Mouse (Mus musculus): ENCODE data around the gene Brdt. TPM values are rescaled to one million over a fixed set of nuclear protein-coding genes. Genes with fewer than 3 reads are reported as not detected.
"Not testable (repeated sequence)": the region's sequence is repeated elsewhere in the genome, so short reads cannot be mapped to it uniquely, and the experiment has no call there.

The Brdt gene
- polyA plus RNA-seq, 1 experiment from 2014 or later, result 0.80 TPM

DNA sequence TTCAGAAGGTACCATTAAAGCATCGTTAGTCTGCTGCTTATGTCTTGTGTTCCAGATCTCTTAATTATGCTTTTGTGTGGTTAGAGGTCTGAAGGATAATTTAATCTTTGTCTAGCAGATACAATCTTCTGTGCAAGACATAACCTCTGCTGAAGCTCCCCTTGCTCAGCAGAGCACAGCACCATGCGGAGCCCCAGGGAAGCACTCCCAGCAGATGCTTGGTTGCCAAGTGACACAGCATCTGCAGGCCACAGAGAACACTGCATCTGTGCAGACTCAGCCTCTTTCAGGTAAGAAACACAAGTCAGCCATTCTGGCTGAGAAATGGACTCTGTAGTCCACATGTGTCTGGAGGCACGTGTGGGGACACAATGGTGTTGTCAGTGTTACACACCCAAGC is 39.1 kb downstream of the Brdt start:
- 86% methylated on average over 3 of the region's 3 CpGs for whole genome bisulfite sequencing
- no peaks in the 10 kb centered on the region for H3K9me3 ChIP-seq (ENCODE audit: control insufficient read depth, low read length)
- ATAC-seq (ENCODE audit: insufficient number of reproducible peaks, insufficient read depth, low FRiP score, low read depth), result no peak
- H3K4me1 ChIP-seq (ENCODE audit: control insufficient read depth in 2 of 2, insufficient read depth in 2 of 2, low read length in 2 of 2), result no peaks in the 10 kb centered on the region
- no peak overlapping the region for H3K4me2 ChIP-seq (ENCODE audit: low read length)
- no peak overlapping the region for H3K27ac ChIP-seq (replicated peaks in 1 of 2; ENCODE audit: control insufficient read depth in 1 of 2, insufficient read depth in 1 of 2, low read depth in 2 of 2, low read length in 2 of 2)
- no peak overlapping the region for H3K4me3 ChIP-seq (ENCODE audit: control insufficient read depth in 1 of 2, insufficient read depth in 1 of 2, low read depth in 1 of 2, low read length in 2 of 2)
- no peak overlapping the region for H3K9ac ChIP-seq (ENCODE audit: low read length)
- no peaks in the 10 kb centered on the region for H3K36me3 ChIP-seq (ENCODE audit: control insufficient read depth, insufficient read depth, low read length)
- no peaks in the 10 kb centered on the region for H3K27me3 ChIP-seq (ENCODE audit: control insufficient read depth, insufficient read depth, low read length)

- H3K4me1 ChIP-seq (ENCODE audit: control insufficient read depth in 2 of 2, insufficient read depth in 2 of 2, low read length in 2 of 2), result no peaks in the 10 kb centered on the region
- H3K4me2 ChIP-seq (ENCODE audit: low read length), result no peak overlapping the region
- no peak overlapping the region for H3K9ac ChIP-seq (ENCODE audit: low read length)
- WGBS, result 75% methylated on average over 5 of the region's 5 CpGs
- no peak for ATAC-seq (ENCODE audit: insufficient number of reproducible peaks, insufficient read depth, low FRiP score, low read depth)
- H3K9me3 ChIP-seq (ENCODE audit: control insufficient read depth, low read length), result no peaks in the 10 kb centered on the region
- H3K4me3 ChIP-seq (ENCODE audit: control insufficient read depth in 1 of 2, insufficient read depth in 1 of 2, low read depth in 1 of 2, low read length in 2 of 2), result no peak overlapping the region
- H3K36me3 ChIP-seq (ENCODE audit: control insufficient read depth, insufficient read depth, low read length), result no peaks in the 10 kb centered on the region
- no peaks in the 10 kb centered on the region for H3K27me3 ChIP-seq (ENCODE audit: control insufficient read depth, insufficient read depth, low read length)
- no peak overlapping the region for H3K27ac ChIP-seq (replicated peaks in 1 of 2; ENCODE audit: control insufficient read depth in 1 of 2, insufficient read depth in 1 of 2, low read depth in 2 of 2, low read length in 2 of 2)
Measured at GRCm38 (mm10) chr5:107371335-107371734, 40.4 kb downstream of the Brdt start.

DNA sequence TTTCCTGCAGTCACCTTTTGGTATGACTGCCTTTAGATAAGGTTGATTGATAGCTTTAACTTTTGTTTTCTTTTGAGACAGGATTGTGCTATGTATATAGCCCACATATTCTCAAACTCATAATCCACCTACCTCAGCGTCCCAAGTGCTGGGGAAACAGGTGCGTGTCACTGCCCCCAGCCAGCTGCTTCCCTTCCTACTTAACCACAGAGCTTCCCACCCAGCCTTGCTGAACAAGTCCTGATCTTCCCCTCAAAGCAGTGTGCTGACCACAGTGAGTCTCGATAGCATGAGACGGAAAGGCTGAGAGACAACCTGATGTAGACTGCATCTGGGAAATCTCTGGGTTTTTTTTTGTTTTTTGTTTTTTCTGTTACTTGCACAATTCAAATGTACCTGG is 42.3 kb downstream of the Brdt start:
- no peak for ATAC-seq (ENCODE audit: insufficient number of reproducible peaks, insufficient read depth, low FRiP score, low read depth)
- Histone ChIP-seq H3K27me3 (ENCODE audit: control insufficient read depth, insufficient read depth, low read length) (no peaks in the 10 kb centered on the region), H3K4me1 (ENCODE audit: control insufficient read depth in 2 of 2, insufficient read depth in 2 of 2, low read length in 2 of 2) (peaks cover 0 to under 1% of the 10 kb centered on the region in 2 experiments; a peak in 2 of 4 replicates), H3K4me2 (ENCODE audit: low read length) (no peak overlapping the region), H3K9ac (ENCODE audit: low read length) (no peak overlapping the region), H3K36me3 (ENCODE audit: control insufficient read depth, insufficient read depth, low read length) (no peaks in the 10 kb centered on the region), H3K27ac (replicated peaks in 1 of 2; ENCODE audit: control insufficient read depth in 1 of 2, insufficient read depth in 1 of 2, low read depth in 2 of 2, low read length in 2 of 2) (no peak overlapping the region), H3K9me3 (ENCODE audit: control insufficient read depth, low read length) (no peaks in the 10 kb centered on the region), H3K4me3 (ENCODE audit: control insufficient read depth in 1 of 2, insufficient read depth in 1 of 2, low read depth in 1 of 2, low read length in 2 of 2) (no peak overlapping the region)
- WGBS, result 82% methylated on average over 4 of the region's 4 CpGs

DNA sequence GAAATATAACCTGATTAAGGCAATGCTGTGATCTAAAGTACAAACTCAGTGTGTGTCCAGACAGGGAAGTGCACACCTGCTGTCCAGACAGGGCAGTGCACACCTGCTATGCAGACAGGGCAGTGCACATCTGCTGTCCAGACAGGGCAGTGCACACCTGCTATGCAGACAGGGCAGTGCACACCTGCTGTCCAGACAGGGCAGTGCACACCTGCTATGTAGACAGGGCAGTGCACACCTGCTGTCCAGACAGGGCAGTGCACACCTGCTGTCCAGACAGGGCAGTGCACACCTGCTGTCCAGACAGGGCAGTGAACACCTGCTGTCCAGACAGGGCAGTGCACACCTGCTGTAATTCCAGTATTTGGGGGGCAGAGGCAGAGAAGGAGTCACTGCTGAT is 55.5 kb downstream of the Brdt start:
- ATAC-seq (ENCODE audit: insufficient number of reproducible peaks, insufficient read depth, low FRiP score, low read depth); H3K36me3 ChIP-seq (ENCODE audit: control insufficient read depth, insufficient read depth, low read length); H3K9me3 ChIP-seq (ENCODE audit: control insufficient read depth, low read length); H3K4me1 ChIP-seq (ENCODE audit: control insufficient read depth in 2 of 2, insufficient read depth in 2 of 2, low read length in 2 of 2); H3K9ac ChIP-seq (ENCODE audit: low read length); H3K4me2 ChIP-seq (ENCODE audit: low read length); H3K27me3 ChIP-seq (ENCODE audit: control insufficient read depth, insufficient read depth, low read length); H3K4me3 ChIP-seq (ENCODE audit: control insufficient read depth in 1 of 2, insufficient read depth in 1 of 2, low read depth in 1 of 2, low read length in 2 of 2); H3K27ac ChIP-seq (replicated peaks in 1 of 2; ENCODE audit: control insufficient read depth in 1 of 2, insufficient read depth in 1 of 2, low read depth in 2 of 2, low read length in 2 of 2): not testable (repeated sequence)

GRCm38 (mm10) chr5:107387788-107388187 is 56.8 kb downstream of the Brdt start:
- no peaks in the 10 kb centered on the region for H3K4me1 ChIP-seq (ENCODE audit: control insufficient read depth in 2 of 2, insufficient read depth in 2 of 2, low read length in 2 of 2)
- no peaks in the 10 kb centered on the region for H3K36me3 ChIP-seq (ENCODE audit: control insufficient read depth, insufficient read depth, low read length)
- 72% methylated on average over 1 of the region's 1 CpGs for WGBS
- H3K4me2 ChIP-seq (ENCODE audit: low read length), result no peak overlapping the region
- no peaks in the 10 kb centered on the region for H3K27me3 ChIP-seq (ENCODE audit: control insufficient read depth, insufficient read depth, low read length)
- no peak overlapping the region for H3K27ac ChIP-seq (replicated peaks in 1 of 2; ENCODE audit: control insufficient read depth in 1 of 2, insufficient read depth in 1 of 2, low read depth in 2 of 2, low read length in 2 of 2)
- H3K9me3 ChIP-seq (ENCODE audit: control insufficient read depth, low read length), result no peaks in the 10 kb centered on the region
- no peak overlapping the region for H3K9ac ChIP-seq (ENCODE audit: low read length)
- H3K4me3 ChIP-seq (ENCODE audit: control insufficient read depth in 1 of 2, insufficient read depth in 1 of 2, low read depth in 1 of 2, low read length in 2 of 2), result no peak overlapping the region
- no peak for ATAC-seq (ENCODE audit: insufficient number of reproducible peaks, insufficient read depth, low FRiP score, low read depth)

- 89% methylated on average over 2 of the region's 2 CpGs for WGBS
- no peaks in the 10 kb centered on the region for H3K36me3 ChIP-seq (ENCODE audit: control insufficient read depth, insufficient read depth, low read length)
- H3K27ac ChIP-seq (replicated peaks in 1 of 2; ENCODE audit: control insufficient read depth in 1 of 2, insufficient read depth in 1 of 2, low read depth in 2 of 2, low read length in 2 of 2), result no peak overlapping the region
- no peak overlapping the region for H3K4me3 ChIP-seq (ENCODE audit: control insufficient read depth in 1 of 2, insufficient read depth in 1 of 2, low read depth in 1 of 2, low read length in 2 of 2)
- H3K4me1 ChIP-seq (ENCODE audit: control insufficient read depth in 2 of 2, insufficient read depth in 2 of 2, low read length in 2 of 2), result no peaks in the 10 kb centered on the region
- H3K4me2 ChIP-seq (ENCODE audit: low read length), result no peak overlapping the region
- H3K27me3 ChIP-seq (ENCODE audit: control insufficient read depth, insufficient read depth, low read length), result no peaks in the 10 kb centered on the region
- no peak for ATAC-seq (ENCODE audit: insufficient number of reproducible peaks, insufficient read depth, low FRiP score, low read depth)
- H3K9ac ChIP-seq (ENCODE audit: low read length), result no peak overlapping the region
- no peaks in the 10 kb centered on the region for H3K9me3 ChIP-seq (ENCODE audit: control insufficient read depth, low read length)
Measured at GRCm38 (mm10) chr5:107389373-107389772, 58.4 kb downstream of the Brdt start.

- Histone ChIP-seq H3K27ac (replicated peaks in 1 of 2; ENCODE audit: control insufficient read depth in 1 of 2, insufficient read depth in 1 of 2, low read depth in 2 of 2, low read length in 2 of 2) (no peak overlapping the region), H3K4me3 (ENCODE audit: control insufficient read depth in 1 of 2, insufficient read depth in 1 of 2, low read depth in 1 of 2, low read length in 2 of 2) (no peak overlapping the region), H3K36me3 (ENCODE audit: control insufficient read depth, insufficient read depth, low read length) (no peaks in the 10 kb centered on the region), H3K4me1 (ENCODE audit: control insufficient read depth in 2 of 2, insufficient read depth in 2 of 2, low read length in 2 of 2) (no peaks in the 10 kb centered on the region), H3K27me3 (ENCODE audit: control insufficient read depth, insufficient read depth, low read length) (no peaks in the 10 kb centered on the region), H3K4me2 (ENCODE audit: low read length) (no peak overlapping the region), H3K9me3 (ENCODE audit: control insufficient read depth, low read length) (no peaks in the 10 kb centered on the region), H3K9ac (ENCODE audit: low read length) (no peak overlapping the region)
- ATAC-seq (ENCODE audit: insufficient number of reproducible peaks, insufficient read depth, low FRiP score, low read depth), result no peak
- WGBS, result 57% methylated on average over 2 of the region's 2 CpGs
Measured at GRCm38 (mm10) chr5:107394437-107394836, 63.5 kb downstream of the Brdt start.

GRCm38 (mm10) chr5:107402436-107402835 is 71.5 kb downstream of the Brdt start, which contains the start of gene Ephx4:
Ephx4 (plus strand) TSS chr5:107402736.
- WGBS, result 16% methylated on average over 5 of the region's 5 CpGs
- no peak for ATAC-seq (ENCODE audit: insufficient number of reproducible peaks, insufficient read depth, low FRiP score, low read depth)
- Histone ChIP-seq H3K4me2 (ENCODE audit: low read length) (peak within 1 kb of the TSS; percentile 100), H3K9ac (ENCODE audit: low read length) (peak within 1 kb of the TSS; percentile 69), H3K27ac (replicated peaks in 1 of 2; ENCODE audit: control insufficient read depth in 1 of 2, insufficient read depth in 1 of 2, low read depth in 2 of 2, low read length in 2 of 2) (no peak within 1 kb of the TSS), H3K27me3 (ENCODE audit: control insufficient read depth, insufficient read depth, low read length) (peaks cover 23% of the 10 kb centered on the region), H3K4me1 (ENCODE audit: control insufficient read depth in 2 of 2, insufficient read depth in 2 of 2, low read length in 2 of 2) (peaks cover 2 to 13% of the 10 kb centered on the region in 2 experiments; a peak in 1 of 4 replicates), H3K36me3 (ENCODE audit: control insufficient read depth, insufficient read depth, low read length) (no peaks in the 10 kb centered on the region), H3K4me3 (ENCODE audit: control insufficient read depth in 1 of 2, insufficient read depth in 1 of 2, low read depth in 1 of 2, low read length in 2 of 2) (peak within 1 kb of the TSS; percentile 55 to 58), H3K9me3 (ENCODE audit: control insufficient read depth, low read length) (no peaks in the 10 kb centered on the region)
